Mouse (Mus musculus) spleen, postnatal 10 days (tissue): Measurements from ENCODE around the gene Arhgef16.

Experiments
- DNase-seq, 2 experiments: peaks; one replicate each; pipeline ENCODE4 v3.0.0; 2021 to 2022; ENCODE audit warnings: low spot score in 2 of 2

The Arhgef16 gene

GRCm38 (mm10) chr4:154293735-154294201 is 7.7 kb downstream of the Arhgef16 start:
- no peak for DNase-seq

- no peak for DNase-seq
These were observed 17.8 kb downstream of the Arhgef16 start for GRCm38 (mm10) chr4:154283671-154284070.

GRCm38 (mm10) chr4:154279481-154279880 is 22.0 kb downstream of the Arhgef16 start:
- no peak for DNase-seq

GRCm38 (mm10) chr4:154273000-154273399 is 28.5 kb downstream of the Arhgef16 start:
- peak; percentile 28 to 60 for DNase-seq

- DNase-seq = no peak
These were observed 32.0 kb downstream of the Arhgef16 start for GRCm38 (mm10) chr4:154269520-154269919.

GRCm38 (mm10) chr4:154267511-154267910 is 34.0 kb downstream of the Arhgef16 start:
- DNase-seq = no peak

GRCm38 (mm10) chr4:154262071-154262470 is 39.4 kb downstream of the Arhgef16 start:
- no peak for DNase-seq

GRCm38 (mm10) chr4:154260755-154261154 is 40.7 kb downstream of the Arhgef16 start:
- no peak for DNase-seq

GRCm38 (mm10) chr4:154252537-154253255 is 48.8 kb downstream of the Arhgef16 start:
- DNase-seq = no peak

GRCm38 (mm10) chr4:154249316-154249715 is 52.2 kb downstream of the Arhgef16 start:
- no peak for DNase-seq

GRCm38 (mm10) chr4:154248092-154248805 is 53.2 kb downstream of the Arhgef16 start:
- no peak for DNase-seq

GRCm38 (mm10) chr4:154247207-154248091 is 54.0 kb downstream of the Arhgef16 start:
- no peak for DNase-seq

GRCm38 (mm10) chr4:154246115-154247040 is 55.1 kb downstream of the Arhgef16 start:
- peak; percentile 60 to 84 for DNase-seq

- DNase-seq = no peak
These were observed 56.1 kb downstream of the Arhgef16 start for GRCm38 (mm10) chr4:154245342-154245741.

- no peak for DNase-seq
These were observed 60.9 kb downstream of the Arhgef16 start for GRCm38 (mm10) chr4:154240608-154241007.

GRCm38 (mm10) chr4:154239199-154239598 is 62.3 kb downstream of the Arhgef16 start:
- no peak for DNase-seq

- DNase-seq = no peak
These were observed 64.2 kb downstream of the Arhgef16 start for GRCm38 (mm10) chr4:154237306-154237705.

- no peak for DNase-seq
These were observed 64.6 kb downstream of the Arhgef16 start for GRCm38 (mm10) chr4:154236893-154237292.

GRCm38 (mm10) chr4:154236001-154236400 is 65.5 kb downstream of the Arhgef16 start:
- no peak for DNase-seq

GRCm38 (mm10) chr4:154232295-154232694 is 69.2 kb downstream of the Arhgef16 start:
- no peak for DNase-seq

- no peak for DNase-seq
These were observed 70.1 kb downstream of the Arhgef16 start for GRCm38 (mm10) chr4:154231380-154231779.
